Mouse (Mus musculus) layer of hippocampus, postnatal 25 days (tissue): ENCODE measurements at regions not wholly inside any gene's neighbourhood (a gene's known extent, or its start where the extent isn't known, plus 50 kb on each side); places are given as distances from the start of the nearest gene placed in this dataset.

Experiments
- DNase-seq, 2 experiments: peaks; one replicate each; pipeline ENCODE4 v3.0.0; 2022; ENCODE audit warnings: mixed read lengths in 2 of 2, low spot score in 1 of 2; ENCODE audit errors: extremely low spot score in 1 of 2

DNA sequence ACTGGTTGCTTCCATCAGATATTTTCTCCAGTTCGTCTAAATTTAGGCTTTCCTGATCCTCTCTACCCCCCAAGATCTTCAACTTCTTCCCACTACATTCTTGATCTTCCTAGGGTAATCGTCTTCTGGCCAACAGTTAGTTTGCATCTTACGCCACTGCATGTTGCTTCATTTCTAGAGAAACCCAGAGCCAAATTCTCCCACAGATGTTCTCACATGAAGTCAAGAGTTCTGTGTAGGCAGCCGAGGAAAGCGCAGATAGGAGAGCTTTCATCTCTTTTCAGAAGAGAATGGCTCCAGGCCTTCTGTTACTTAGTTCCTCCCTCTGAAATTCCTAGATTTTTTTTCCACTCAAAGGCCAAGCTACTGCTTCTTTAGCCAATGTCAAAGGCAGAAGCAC, 179.9 kb downstream of the Fgf10 start:
- no peak for DNase-seq

DNA sequence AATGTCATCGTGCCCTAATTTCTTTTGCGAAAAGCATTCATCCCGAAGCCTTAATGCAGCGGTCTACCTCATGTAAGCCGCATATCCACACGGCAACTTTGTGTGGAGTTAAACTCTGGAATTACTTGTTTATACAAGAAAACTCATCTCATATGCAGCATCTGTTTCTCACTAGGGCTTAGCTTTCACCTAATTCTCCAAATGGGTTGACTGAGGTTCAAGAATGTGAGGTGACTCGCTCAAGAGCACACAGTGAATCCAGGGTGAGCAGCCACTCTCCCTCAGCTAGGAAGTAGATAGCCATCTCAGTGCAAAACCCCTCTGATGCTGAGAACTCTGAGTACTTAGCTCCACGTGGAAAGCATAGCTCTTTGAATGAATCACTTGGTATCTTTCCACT, 181.1 kb downstream of the Fgf10 start:
- DNase-seq: no peak

DNA sequence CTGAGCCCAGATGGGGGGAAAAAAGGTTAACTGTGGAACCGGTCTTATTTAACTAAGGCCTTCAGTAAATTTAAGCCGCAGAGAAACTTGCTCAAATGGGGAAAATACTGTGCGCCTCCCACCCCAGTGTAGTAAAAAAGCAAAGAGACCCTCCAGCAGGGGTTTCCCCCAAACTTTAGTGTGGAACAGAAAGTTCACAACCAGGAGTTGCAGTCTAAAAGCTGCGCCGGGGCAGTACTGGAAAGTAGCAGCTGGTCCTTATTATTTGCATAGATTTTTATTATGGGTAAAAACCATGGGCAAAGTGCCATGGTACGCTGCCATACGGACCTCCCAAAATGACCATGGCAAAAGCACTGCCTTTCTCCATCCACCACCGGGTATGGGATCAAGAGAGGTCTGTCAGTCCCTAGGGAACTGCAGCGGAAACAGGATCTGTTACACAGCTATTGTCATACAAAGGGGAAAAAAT, 216.8 kb downstream of the Fgf10 start:
- DNase-seq: no peak

DNA sequence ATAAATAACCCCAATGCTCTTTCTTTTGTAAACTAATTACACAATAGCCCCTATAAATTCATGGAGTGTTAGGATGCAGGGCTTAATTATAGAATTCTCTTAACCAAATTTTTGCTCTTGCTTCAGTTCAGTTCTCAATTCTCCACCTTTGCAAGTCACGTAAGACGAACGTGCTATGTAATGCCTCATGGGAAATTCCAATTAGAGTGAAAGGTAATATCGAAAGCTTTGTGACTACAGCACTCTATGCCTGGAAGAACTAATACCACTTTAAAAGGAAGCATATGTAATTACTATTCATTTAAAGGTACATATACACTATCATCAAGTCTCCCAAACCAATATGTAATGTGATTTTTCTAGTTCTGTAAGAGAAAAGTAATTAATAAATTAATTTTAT, 225.5 kb downstream of the Fgf10 start:
- DNase-seq: no peak

DNA sequence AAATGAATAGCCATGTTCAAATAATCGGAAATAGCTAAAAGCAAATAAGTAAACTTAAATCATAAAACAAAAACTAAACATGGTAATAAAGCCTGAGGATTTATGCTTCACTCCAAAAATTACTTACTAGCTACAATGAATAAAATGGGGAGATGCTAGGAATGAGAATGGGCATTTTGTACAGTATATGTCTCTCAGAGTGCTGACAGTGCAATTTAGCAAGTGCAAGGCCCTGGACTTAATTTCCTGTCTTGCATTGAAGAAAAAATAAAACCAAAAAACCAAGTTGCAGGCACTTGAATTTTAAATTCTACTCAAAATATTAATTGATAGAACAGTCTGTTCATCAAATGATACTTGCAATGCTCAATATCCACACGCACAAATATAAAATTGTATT, 232.4 kb downstream of the Fgf10 start:
- no peak for DNase-seq

DNA sequence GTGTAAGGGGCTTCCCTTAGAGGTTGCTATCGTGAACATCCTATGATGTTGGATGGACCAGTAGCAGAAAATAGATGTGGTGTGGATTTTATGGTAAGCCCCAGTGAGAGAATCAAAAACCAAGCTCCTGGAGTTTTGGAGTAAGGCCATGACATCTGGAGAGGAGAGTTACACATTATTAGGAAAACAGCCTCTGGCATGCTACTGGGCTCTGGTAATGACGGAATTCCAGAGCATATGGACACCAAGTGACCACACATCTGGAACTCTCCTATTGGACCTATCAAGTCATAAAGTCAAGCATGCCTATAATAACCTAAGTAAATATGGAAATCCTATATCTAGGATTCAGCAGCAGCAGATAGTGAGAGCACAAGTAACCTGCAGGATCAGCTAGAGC, 240.8 kb downstream of the Fgf10 start:
- DNase-seq: no peak

DNA sequence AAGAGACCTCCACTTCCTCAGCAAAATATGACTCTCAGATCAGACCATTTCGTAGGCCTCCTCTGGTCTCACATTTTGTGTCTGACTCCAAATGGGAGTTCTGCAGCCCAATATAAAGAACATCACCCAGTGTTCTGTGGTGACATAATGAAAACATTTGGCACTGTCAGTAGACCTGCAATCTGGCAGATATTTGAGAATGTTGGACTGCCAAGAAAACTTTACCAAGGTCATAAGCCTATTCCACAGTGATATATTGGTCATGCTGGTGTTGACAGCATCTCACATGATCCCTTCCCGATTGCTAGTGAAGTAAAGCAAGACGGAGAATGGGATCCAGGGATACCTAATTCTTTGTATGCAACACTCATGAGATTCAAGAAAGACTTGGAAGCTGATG, 271.2 kb downstream of the Fgf10 start:
- no peak for DNase-seq

DNA sequence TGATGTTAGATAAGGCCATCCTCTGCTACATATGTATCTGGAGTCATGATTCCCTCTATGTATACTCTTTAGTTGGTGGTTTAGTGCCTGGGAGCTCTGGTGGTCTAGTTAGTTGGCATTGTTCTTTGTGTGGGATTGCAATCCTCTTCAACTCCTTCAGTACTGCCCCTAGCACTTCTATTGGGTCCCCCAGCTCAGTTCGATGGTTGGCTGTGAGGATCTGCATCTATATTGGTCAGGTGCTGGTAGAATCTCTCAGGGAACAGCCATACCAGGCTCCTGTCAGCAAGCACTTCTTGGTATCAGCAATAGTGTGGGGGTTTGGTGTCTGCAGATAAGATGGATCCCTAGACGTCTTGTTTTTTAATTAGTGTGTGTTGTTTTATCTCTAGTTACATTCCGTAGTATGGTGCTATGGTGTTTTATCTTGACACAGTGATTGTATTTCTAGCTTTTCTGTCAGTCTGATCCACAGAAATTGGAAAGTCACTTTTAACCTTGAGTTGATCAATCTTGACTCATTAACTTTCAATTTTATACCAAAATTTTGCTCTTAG, 296.6 kb downstream of the Fgf10 start:
- DNase-seq: no peak

DNA sequence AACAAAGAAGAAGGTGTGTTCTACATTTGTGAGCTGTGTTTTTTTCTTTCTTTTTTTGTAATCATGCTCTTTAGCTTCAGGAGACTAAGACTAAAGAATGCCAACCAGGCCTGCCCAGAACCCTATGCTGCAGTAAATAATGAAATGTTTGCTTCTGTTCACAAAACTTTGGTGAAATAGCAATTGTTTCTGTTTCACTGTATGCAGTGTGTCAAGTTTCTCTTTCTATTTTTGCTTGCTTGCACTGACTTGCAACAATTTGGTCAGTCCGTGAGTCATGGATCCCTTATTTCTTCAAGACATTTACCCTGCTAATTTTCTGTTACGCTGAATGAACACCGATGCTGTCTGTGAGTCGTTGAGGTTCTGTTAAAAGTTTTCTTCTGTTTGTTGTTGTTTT, 298.1 kb downstream of the Fgf10 start:
- no peak for DNase-seq

DNA sequence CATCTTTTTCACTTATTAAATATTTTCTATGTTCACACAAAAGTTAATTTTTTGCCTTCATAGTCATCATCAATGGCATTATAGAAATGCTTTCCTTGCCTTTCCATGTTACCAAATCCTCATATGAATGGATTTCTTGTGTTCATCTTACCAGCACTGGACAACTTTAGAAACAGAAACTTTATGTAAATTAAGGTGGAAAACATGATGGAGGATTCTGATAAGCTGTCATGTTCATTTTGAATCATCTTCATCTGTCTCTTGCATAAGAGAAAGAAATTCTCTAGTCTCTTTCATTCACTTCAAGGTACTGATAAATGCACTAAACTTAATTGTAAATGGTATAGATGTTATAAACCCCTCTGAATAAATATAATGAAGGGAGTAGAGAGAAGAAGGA, 305.4 kb downstream of the Fgf10 start:
- no peak for DNase-seq

DNA sequence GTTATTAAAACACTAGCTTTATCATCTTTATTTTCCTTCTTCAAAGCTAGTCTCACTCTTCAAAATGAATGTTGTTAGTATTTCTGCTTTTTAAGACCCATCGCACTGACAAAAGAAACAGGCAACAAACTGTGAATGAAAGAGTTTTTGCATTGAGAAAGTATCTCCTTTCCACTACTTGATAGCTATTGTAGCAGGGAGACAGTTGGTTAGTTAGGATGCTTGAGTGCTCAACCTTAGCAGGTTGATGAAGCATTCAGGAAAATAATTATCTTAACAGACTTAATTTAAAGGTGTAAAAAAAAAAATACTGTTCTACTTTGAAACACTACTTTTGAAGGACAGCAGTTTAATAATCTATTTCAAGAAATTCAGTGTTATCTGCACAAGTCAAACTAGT, 305.9 kb downstream of the Fgf10 start:
- DNase-seq: no peak

DNA sequence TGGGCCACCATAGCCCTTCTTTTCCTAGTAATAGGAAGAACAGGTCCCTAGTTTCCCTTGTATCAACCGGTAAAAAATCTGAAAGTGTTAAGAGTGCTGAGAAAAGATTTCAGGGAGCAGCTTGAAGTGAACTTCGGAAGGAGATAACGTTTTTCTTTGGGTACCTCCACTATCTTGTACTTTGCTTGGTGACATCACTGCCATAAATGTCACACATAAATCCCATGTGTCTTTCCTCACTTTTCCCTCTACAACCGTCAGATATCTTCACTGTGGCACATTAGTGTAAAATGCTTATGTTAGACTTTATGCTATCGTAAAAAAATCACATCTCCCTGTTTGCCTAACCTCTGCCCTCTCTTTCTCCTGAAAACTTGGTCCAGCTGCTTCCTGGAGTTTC, 309.9 kb downstream of the Fgf10 start:
- no peak for DNase-seq

DNA sequence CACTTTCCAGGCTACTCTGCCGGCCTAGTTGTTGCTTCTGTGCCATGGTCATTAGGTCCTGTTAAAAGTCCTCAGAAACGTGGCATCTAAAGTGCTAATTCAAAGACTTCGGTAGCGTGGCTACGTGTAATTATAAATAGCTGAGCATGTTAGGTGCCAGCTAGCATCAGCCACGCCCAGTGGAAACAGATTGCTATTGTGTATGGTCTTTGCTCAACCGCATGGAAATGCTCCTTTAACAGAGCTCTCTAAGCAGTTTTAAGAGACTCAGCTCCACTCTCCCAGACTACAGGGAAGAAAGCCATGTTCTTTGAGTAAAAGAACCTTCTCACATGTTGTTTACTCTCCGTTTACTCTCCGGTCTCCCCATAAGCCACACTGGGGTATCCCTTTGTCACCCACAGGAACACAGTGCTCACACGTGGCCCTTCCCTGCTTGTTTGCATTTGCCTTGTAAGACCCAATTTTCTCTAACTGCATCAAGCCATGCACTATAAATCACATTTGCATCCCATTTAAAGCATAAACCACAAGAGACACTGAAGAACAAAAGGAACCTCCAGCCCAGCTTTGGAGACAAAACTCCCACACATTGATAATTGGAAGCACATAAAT, 311.7 kb downstream of the Fgf10 start:
- DNase-seq: peak in 1 of 2 experiments; percentile 2

DNA sequence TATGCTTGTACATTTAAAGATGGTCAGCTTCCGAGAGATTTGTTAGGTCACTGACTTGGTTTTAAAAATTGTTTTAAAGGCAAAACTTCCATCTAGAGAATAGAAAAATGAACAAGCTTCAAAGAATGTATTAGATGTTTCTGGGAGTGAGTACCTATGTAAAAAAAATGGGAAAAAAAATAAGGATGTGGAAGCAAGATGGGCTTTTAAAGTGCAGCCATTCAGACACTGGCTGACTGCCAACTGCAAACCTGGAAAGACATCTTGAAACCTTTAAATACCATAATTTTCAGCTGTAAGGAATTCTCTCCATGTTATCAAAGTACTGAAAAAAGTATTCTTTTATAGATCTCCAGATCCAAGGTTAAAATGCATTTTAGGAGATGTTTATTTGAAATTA, 315.7 kb downstream of the Fgf10 start:
- no peak for DNase-seq

DNA sequence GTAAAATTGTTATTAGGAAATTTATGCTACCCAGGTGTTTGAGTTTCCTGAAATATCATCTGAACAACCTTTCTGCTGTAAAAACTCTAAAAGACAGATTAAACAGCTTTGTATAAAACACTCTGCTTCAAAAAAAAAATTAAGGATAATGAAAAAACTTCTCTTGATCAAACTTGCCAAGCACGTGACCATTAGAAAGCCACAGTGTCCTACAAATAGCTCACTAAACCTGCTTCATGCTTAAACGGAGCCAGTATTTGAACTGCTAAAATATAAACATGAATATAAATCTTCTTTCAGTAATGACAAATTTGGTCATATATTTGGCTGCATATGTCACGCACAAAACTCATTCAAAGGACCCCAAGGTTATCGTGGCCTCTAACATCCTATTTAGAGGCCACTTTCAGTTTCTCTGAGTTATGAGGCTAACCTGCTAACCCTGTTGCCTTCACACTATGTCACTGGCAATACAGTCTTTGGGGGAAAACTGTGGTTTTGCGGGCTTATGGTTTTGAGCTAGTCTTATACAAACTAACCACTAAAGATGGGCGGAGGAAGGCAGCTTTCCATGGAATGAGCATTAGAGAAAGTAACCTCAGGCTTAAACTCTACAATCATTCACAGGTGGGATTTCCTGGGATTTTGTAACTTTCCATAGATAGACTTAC, 355.8 kb downstream of the Fgf10 start:
- no peak for DNase-seq

DNA sequence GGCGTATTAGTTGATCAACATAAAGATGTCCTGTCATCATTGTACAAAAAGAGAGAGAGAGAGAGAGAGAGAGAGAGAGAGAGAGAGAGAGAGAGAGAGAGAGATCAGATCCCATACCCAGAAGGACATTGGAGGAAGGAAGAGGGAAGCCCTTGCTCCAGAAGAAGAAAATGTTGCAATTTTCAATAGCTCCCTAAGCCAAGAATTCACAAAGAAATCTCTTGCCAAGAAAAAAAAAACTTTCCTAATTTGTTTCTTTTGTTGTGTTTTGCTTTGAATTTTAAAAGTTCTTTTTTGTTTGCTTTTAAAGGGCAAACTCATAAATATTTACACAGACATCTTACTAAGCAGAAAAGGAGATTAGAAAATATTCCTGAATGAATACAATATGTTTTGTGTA, 370.0 kb downstream of the Fgf10 start:
- no peak for DNase-seq

DNA sequence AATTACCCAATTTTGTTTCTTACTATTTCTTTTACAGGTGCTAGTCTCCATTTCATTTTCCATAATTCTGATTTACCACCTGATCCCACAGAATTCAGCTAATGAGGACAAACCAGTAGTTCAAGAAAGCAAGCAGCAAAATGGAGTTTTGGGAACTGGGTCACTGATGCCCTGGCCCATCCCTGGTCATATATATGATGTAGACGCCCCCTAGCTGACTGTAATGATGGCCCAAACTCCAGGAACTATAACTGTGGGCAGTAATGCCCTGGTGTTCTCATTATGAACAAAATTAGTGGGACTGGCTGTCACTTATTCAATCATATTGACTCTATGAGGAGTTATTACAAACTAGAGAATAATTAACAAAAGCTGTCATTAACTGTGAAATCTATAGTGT, 375.5 kb downstream of the Fgf10 start:
- DNase-seq: no peak

DNA sequence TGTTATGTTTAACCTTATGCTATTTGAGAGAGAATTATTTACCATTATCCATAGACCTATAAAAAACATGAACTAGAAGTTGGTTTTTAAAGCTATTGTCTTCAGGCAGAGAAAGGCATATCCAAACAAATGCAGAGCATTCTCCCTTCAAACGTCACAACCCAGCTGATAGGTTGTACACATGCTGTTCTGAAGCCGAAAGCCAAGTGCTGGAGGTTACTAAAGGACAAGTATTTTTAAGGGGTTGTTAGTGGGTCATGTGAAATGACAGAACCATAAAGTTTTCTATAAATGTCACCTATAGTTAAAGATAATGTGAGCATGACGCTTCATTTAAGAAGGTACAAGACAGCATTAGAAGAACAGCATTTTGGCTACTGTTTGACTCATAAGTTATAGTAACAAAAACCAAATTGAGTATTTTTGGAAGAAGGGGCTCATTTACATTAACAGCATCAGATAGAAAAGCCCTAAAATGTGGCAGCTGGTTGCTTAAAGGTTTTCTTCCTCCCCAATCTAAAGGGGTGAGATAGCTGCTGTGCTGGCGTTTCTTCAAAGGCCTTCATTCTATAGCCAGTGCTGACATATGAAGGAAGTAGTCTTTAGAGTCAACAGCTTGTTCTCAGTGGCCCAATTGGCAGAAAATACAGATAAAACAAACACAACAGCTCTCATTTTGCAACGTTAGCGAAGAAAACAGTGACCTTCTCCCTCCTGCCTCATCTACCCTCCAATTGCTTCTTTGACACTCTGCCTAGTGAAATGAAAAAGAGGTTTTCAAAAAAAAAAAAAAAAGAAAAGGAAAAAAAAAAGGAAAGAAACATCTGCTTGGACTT, 359.4 kb upstream of the Paip1 start:
- no peak for DNase-seq

DNA sequence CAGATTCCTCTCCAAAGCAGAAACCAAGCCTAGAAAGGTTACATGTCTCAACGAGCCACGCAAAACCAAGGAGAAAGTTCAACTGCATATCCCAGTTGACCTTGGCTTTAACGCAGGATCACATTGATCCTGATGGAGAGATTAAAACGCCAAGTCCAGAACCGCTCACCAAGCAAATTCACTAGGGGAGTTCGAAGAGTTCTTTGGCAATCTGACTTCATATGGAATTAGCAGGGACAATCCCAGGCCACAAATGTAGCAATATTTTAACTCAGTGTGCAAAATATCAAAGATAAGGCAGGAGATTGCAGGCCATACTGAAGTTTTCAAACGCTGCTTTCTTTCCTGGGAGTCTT, 358.8 kb upstream of the Paip1 start:
- DNase-seq: no peak

DNA sequence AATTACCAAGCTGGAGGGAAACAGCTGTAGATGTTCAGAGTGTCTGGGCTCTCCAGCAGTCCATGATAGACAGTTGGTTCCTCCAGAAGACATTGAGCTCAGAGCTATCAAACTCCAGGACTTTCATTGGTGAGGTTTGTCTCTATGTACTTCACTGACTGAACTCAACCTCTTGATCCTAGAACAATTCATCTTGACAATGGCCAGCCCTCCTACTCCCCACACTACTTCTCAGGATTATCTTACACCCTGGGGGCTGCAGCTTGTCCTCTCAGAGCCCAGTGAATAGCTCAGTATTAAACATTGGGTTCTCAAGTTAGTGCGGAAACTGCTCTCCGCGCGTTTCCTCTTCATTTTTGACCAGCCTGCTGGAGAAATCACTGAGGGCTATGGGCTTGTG, 349.2 kb upstream of the Paip1 start:
- DNase-seq: no peak

DNA sequence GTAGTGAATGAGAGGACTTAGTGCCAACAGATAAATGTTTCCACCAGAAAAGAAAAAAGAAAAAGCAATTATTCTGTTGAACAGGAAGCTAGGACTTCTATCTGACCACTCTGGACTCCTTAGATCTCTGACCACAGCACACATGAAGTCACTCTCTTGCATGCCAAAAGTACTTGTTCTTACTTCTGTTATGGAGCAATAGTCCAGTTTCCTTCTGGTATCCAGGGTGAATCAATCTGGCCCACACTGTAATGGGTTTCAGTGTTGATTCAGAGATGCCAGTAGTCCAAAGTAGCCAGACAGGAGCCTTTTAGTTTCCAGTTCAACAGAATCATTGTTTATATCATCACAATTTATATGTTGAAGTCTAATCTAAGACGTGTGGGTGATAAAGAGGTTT, 346.7 kb upstream of the Paip1 start:
- no peak for DNase-seq

DNA sequence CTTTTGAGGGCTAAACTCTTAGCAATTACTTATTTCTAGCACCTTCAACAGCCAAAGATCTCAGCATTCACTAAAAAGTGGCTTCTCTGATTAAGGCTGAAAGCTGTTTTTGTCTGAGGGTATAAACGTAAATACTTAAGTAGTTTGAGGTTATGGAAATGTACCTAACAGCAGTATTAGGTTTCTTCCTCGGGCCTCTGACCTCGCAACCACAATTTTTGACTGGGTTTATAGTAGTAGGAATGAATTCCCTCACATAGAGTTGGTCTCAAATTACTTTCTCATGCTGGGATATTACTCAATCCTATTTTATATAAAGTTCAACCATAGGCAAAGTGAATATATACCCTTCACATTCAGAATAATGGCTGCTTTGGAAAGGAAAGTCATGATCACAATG, 310.5 kb upstream of the Paip1 start:
- no peak for DNase-seq
